Mouse (Mus musculus) erythroblast, embryonic 14.5 days (primary cell): Measurements from ENCODE around the gene Steap3. TPM values are rescaled to one million over a fixed set of nuclear protein-coding genes. Genes with fewer than 3 reads are reported as not detected.

Experiments
- H3K27me3 ChIP-seq: 2 replicates; pipeline ENCODE4 v1.6.1; 2012; ENCODE audit warnings: inconsistent platforms; ENCODE audit not compliant: control insufficient read depth
- H3K36me3 ChIP-seq: 2 replicates; pipeline ENCODE4 v1.6.1; 2012; ENCODE audit warnings: mild to moderate bottlenecking, inconsistent platforms; ENCODE audit not compliant: control insufficient read depth
- H3K4me1 ChIP-seq: 2 replicates; pipeline ENCODE4 v1.6.1; 2012; ENCODE audit warnings: inconsistent platforms; ENCODE audit not compliant: control insufficient read depth
- H3K4me3 ChIP-seq: replicated peaks from 2 replicates; pipeline ENCODE3; 2012; ENCODE audit warnings: moderate library complexity, mild to moderate bottlenecking, inconsistent platforms
- H3K9me3 ChIP-seq: 2 replicates; pipeline ENCODE4 v1.6.1; 2012; ENCODE audit warnings: low read length, inconsistent platforms, mixed read lengths; ENCODE audit not compliant: control insufficient read depth
- GATA1 ChIP-seq: IDR thresholded peaks from 2 replicates; pipeline ENCODE4 v1.6.1; 2012; ENCODE audit warnings: low read length, inconsistent platforms, mixed read lengths
- TAL1 ChIP-seq: IDR thresholded peaks from 3 replicates; pipeline ENCODE4 v1.6.1; 2012; ENCODE audit warnings: low read length, inconsistent platforms, mixed read lengths
- polyA plus RNA-seq: library from polyadenylated mRNA; stranded (reverse); fragments of >175 nt; gene quantifications from 2 replicates; pipeline ENCODE4 v1.2.3, GENCODE M21; 2012

Gene Steap3
- polyA plus RNA-seq, 1 experiment = 29.2 TPM

GRCm38 (mm10) chr1:120162616-120163015 lies 109.9 kb downstream of the Steap3 start:
- no peak for TF ChIP-seq GATA1
- no peak for TF ChIP-seq TAL1
- Histone ChIP-seq H3K27me3 (no peaks in the 10 kb centered on the region), H3K4me1 (no peaks in the 10 kb centered on the region), H3K4me3 (no peak overlapping the region), H3K9me3 (no peaks in the 10 kb centered on the region), H3K36me3 (no peaks in the 10 kb centered on the region; the same call in 1 of the 2 replicates)

GRCm38 (mm10) chr1:120161502-120161901 lies 111.0 kb downstream of the Steap3 start:
- no peaks in the 10 kb centered on the region for H3K36me3 ChIP-seq
- H3K4me3 ChIP-seq = no peak overlapping the region
- no peaks in the 10 kb centered on the region for H3K4me1 ChIP-seq
- no peaks in the 10 kb centered on the region for H3K27me3 ChIP-seq
- H3K9me3 ChIP-seq = no peaks in the 10 kb centered on the region
- TF ChIP-seq GATA1 (no peak), TAL1 (no peak)

GRCm38 (mm10) chr1:120158474-120159127 lies 113.9 kb downstream of the Steap3 start:
- H3K36me3 ChIP-seq = no peaks in the 10 kb centered on the region; the same call in 1 of the 2 replicates
- no peaks in the 10 kb centered on the region for H3K4me1 ChIP-seq
- no peaks in the 10 kb centered on the region for H3K9me3 ChIP-seq
- no peak overlapping the region for H3K4me3 ChIP-seq
- TF ChIP-seq GATA1 (no peak), TAL1 (no peak)
- H3K27me3 ChIP-seq = no peaks in the 10 kb centered on the region

GRCm38 (mm10) chr1:120155325-120155724 lies 117.2 kb downstream of the Steap3 start:
- no peak for TF ChIP-seq GATA1
- no peak for TF ChIP-seq TAL1
- H3K27me3 ChIP-seq = no peaks in the 10 kb centered on the region
- H3K9me3 ChIP-seq = no peaks in the 10 kb centered on the region
- no peak overlapping the region for H3K4me3 ChIP-seq
- peaks cover 3% of the 10 kb centered on the region for H3K36me3 ChIP-seq
- no peaks in the 10 kb centered on the region for H3K4me1 ChIP-seq

- TF ChIP-seq TAL1 = no peak
- TF ChIP-seq GATA1 = no peak
- Histone ChIP-seq H3K4me3 (no peak overlapping the region), H3K36me3 (peaks cover 3% of the 10 kb centered on the region), H3K27me3 (no peaks in the 10 kb centered on the region), H3K9me3 (no peaks in the 10 kb centered on the region), H3K4me1 (no peaks in the 10 kb centered on the region)
Observed at GRCm38 (mm10) chr1:120154232-120154631, 118.3 kb downstream of the Steap3 start.

- Histone ChIP-seq H3K4me3 (no peak overlapping the region), H3K36me3 (peaks cover 3% of the 10 kb centered on the region), H3K4me1 (no peaks in the 10 kb centered on the region), H3K9me3 (no peaks in the 10 kb centered on the region), H3K27me3 (no peaks in the 10 kb centered on the region)
- no peak for TF ChIP-seq GATA1
Observed at GRCm38 (mm10) chr1:120146994-120147393, 125.5 kb downstream of the Steap3 start.

- H3K36me3 ChIP-seq = no peaks in the 10 kb centered on the region
- no peaks in the 10 kb centered on the region for H3K27me3 ChIP-seq
- H3K4me3 ChIP-seq = no peak overlapping the region
- TF ChIP-seq GATA1 (no peak), TAL1 (no peak)
- H3K4me1 ChIP-seq = no peaks in the 10 kb centered on the region
- no peaks in the 10 kb centered on the region for H3K9me3 ChIP-seq
Observed at GRCm38 (mm10) chr1:120145527-120146216, 126.8 kb downstream of the Steap3 start.

GRCm38 (mm10) chr1:120142551-120142950 lies 130.0 kb downstream of the Steap3 start:
- no peaks in the 10 kb centered on the region for H3K27me3 ChIP-seq
- no peaks in the 10 kb centered on the region for H3K9me3 ChIP-seq
- TF ChIP-seq GATA1 (no peak), TAL1 (no peak)
- H3K4me1 ChIP-seq = no peaks in the 10 kb centered on the region
- H3K4me3 ChIP-seq = no peak overlapping the region
- no peaks in the 10 kb centered on the region for H3K36me3 ChIP-seq

Other genes with a start within 250 kb of the Steap3 start
- 0.07 and 0.08 TPM in 2 replicates for gene Tmem37, start 198.6 kb downstream of the Steap3 start, polyA plus RNA-seq
- gene Dbi, start 151.6 kb downstream of the Steap3 start, polyA plus RNA-seq = 0.37 and 0.79 TPM in 2 replicates
- 0.10 TPM in 1 of 2 replicates, not detected in the other for gene 3110009E18Rik, start 151.5 kb downstream of the Steap3 start, polyA plus RNA-seq
- gene C1ql2, start 67.9 kb upstream of the Steap3 start, polyA plus RNA-seq = not detected in 2 replicates
- 2.3 and 3.3 TPM in 2 replicates for gene Marco, start 232.3 kb upstream of the Steap3 start, polyA plus RNA-seq